Mouse (Mus musculus) brain, adult 2 months (tissue): ENCODE results near the gene Polr2e.

ENCODE experiments used
- DNase-seq: peaks from one replicate; pipeline ENCODE4 v3.0.0; 2011; ENCODE audit warnings: low read depth, low spot score

Gene Polr2e

GRCm38 (mm10) chr10:80036832-80037231 is 2.8 kb downstream of the Polr2e start:
- no peak for DNase-seq

- DNase-seq = no peak
Observed at GRCm38 (mm10) chr10:80035686-80036085, 3.9 kb downstream of the Polr2e start.

GRCm38 (mm10) chr10:80035148-80035547 is 4.4 kb downstream of the Polr2e start:
- no peak for DNase-seq

- peak; percentile 83 for DNase-seq
Observed at GRCm38 (mm10) chr10:80033511-80034391, 5.8 kb downstream of the Polr2e start.

- DNase-seq = no peak
Observed at GRCm38 (mm10) chr10:80032799-80033480, 6.7 kb downstream of the Polr2e start.

GRCm38 (mm10) chr10:80030736-80031135 is 8.9 kb downstream of the Polr2e start:
- no peak for DNase-seq

- DNase-seq = no peak
Observed at GRCm38 (mm10) chr10:80030191-80030590, 9.4 kb downstream of the Polr2e start.

- no peak for DNase-seq
Observed at GRCm38 (mm10) chr10:80028521-80028846, 11.1 kb downstream of the Polr2e start.

- no peak for DNase-seq
Observed at GRCm38 (mm10) chr10:80027681-80028520, 11.7 kb downstream of the Polr2e start.

- no peak for DNase-seq
Observed at GRCm38 (mm10) chr10:80025889-80026288, 13.7 kb downstream of the Polr2e start.

GRCm38 (mm10) chr10:80025463-80025862 is 14.1 kb downstream of the Polr2e start:
- no peak for DNase-seq

GRCm38 (mm10) chr10:80025044-80025347 is 14.6 kb downstream of the Polr2e start:
- no peak for DNase-seq

GRCm38 (mm10) chr10:80024229-80025043 is 15.2 kb downstream of the Polr2e start:
- peak; percentile 24 for DNase-seq

- DNase-seq = no peak
Observed at GRCm38 (mm10) chr10:80023758-80024157, 15.8 kb downstream of the Polr2e start.

GRCm38 (mm10) chr10:80022806-80023205 is 16.8 kb downstream of the Polr2e start:
- no peak for DNase-seq

GRCm38 (mm10) chr10:80022164-80022563 is 17.4 kb downstream of the Polr2e start:
- no peak for DNase-seq

GRCm38 (mm10) chr10:80021320-80021641 is 18.3 kb downstream of the Polr2e start:
- DNase-seq = no peak

GRCm38 (mm10) chr10:80020603-80021319 is 18.8 kb downstream of the Polr2e start:
- no peak for DNase-seq

GRCm38 (mm10) chr10:80020191-80020590 is 19.4 kb downstream of the Polr2e start:
- DNase-seq = no peak

- DNase-seq = no peak
Observed at GRCm38 (mm10) chr10:80019471-80020131, 20.0 kb downstream of the Polr2e start.
